Mouse (Mus musculus) naive thymus-derived CD4-positive, alpha-beta T cell, adult 5 months (primary cell): ENCODE measurements around the gene Reg1. TPM values are rescaled to one million over a fixed set of nuclear protein-coding genes. Genes with fewer than 3 reads are reported as not detected.

ENCODE experiments used
- polyA plus RNA-seq: library from polyadenylated mRNA; unstranded; fragments of 100-300 nt; shearing (Covaris generic); gene quantifications from one replicate; pipeline ENCODE4 v1.2.1, GENCODE M21; 2017

The Reg1 gene
- polyA plus RNA-seq, result not detected

GRCm38 (mm10) chr6:78422411-78422810, at the start of gene Reg1:
Gene Reg1 (plus strand): TSS chr6:78422711.

DNA sequence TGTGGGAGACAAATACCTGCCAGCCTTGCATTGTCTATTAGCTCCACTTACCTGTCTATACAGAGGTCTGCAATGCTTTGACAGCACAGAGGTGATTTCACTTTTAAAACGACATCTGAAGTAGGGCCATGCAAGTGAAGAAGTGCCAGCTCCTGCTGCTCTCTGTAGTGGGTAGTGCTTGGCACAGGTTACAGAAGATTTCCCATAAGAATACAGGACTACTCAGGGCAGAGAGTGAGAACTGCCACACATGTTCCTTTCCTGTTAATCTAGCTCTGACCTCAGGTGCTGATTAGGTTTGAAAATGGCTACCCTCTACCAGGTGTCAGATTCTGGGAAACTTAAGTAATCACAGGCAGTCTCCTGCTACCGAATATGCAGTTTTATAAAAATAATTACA, 43.7 kb upstream of the Reg1 start, which contains the start of gene Reg3d:
Reg3d (minus strand) TSS at position 101 of the 400 bp plus-strand sequence.

DNA sequence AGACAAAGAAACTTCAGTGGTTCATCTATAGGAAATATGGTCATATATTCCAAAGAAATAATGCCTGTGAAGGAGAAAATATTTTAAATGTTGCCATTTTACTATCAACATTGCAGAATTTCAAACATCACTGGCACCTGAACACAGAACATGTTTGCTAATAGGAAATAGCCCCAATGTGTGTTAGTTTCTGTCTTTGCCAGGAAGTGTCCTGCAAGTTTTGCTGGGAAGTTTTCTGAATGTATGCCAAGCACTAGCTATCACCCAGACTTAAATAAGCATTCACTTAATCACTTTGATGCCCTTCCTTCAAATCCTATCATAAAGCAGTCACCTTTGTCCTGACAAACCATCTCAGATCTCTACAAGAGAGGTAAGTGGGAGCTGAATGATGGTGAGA, 42.1 kb upstream of the Reg1 start, which contains the start of gene Reg3a:
Reg3a (plus strand) TSS at position 301 of the 400 bp plus-strand sequence.

DNA sequence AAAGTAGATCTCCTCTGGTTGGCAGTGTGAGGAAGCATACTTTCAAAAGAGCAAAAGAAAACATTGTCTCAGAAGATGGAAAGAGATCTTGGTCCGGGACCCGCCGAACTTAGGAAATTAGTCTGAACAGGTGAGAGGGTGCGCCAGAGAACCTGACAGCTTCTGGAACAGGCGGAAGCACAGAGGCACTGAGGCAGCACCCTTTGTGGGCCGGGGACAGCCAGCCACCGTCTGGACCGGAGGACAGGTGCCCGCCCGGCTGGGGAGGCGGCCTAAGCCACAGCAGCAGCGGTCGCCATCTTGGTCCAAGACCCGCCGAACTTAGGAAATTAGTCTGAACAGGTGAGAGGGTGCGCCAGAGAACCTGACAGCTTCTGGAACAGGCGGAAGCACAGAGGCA, 27.2 kb upstream of the Reg1 start, which contains the start of gene Reg2:
Reg2 (plus strand) TSS at position 301 of the 400 bp plus-strand sequence.

GRCm38 (mm10) chr6:78468772-78469171, 46.3 kb downstream of the Reg1 start, which contains the start of gene Reg3g:
Gene Reg3g (minus strand): TSS chr6:78468872.

Other genes with a start within 250 kb of the Reg1 start
- not detected for gene Reg3b, start 52.1 kb upstream of the Reg1 start, polyA plus RNA-seq
- gene Reg3d, start 43.8 kb upstream of the Reg1 start, polyA plus RNA-seq, result not detected
- gene Reg3a, start 42.0 kb upstream of the Reg1 start, polyA plus RNA-seq, result not detected
- not detected for gene Reg2, start 27.1 kb upstream of the Reg1 start, polyA plus RNA-seq
- gene Reg3g, start 46.2 kb downstream of the Reg1 start, polyA plus RNA-seq, result not detected